Mouse (Mus musculus) embryonic facial prominence, embryonic 13.5 days (tissue): ENCODE measurements around the gene Efna5. TPM values are rescaled to one million over a fixed set of nuclear protein-coding genes. Genes with fewer than 3 reads are reported as not detected.

ENCODE experiments used
- ATAC-seq: fragments of 200-750 bp; cut with Nextera tagmentation; 2 replicates; pipeline ENCODE4 v1.8.0; 2017; ENCODE audit warnings: low read depth; ENCODE audit not compliant: insufficient number of reproducible peaks, insufficient read depth, low FRiP score, low TSS enrichment
- H3K27ac ChIP-seq: fragments of 300-500 bp; sonication (generic); 2 replicates; pipeline ENCODE4 v1.5.1; 2015; ENCODE audit warnings: moderate library complexity, mild to moderate bottlenecking, inconsistent platforms
- H3K27me3 ChIP-seq: fragments of 300-500 bp; sonication (generic); 2 replicates; pipeline ENCODE4 v1.6.1; 2015; ENCODE audit warnings: mild to moderate bottlenecking, inconsistent platforms
- H3K36me3 ChIP-seq: fragments of 300-500 bp; sonication (generic); 2 replicates; pipeline ENCODE4 v1.6.1; 2015; ENCODE audit warnings: mild to moderate bottlenecking, inconsistent platforms
- H3K4me1 ChIP-seq: fragments of 300-500 bp; sonication (generic); 2 replicates; pipeline ENCODE4 v1.6.1; 2015; ENCODE audit warnings: inconsistent platforms
- H3K4me2 ChIP-seq: fragments of 300-500 bp; sonication (generic); 2 replicates; pipeline ENCODE4 v1.6.1; 2015; ENCODE audit warnings: moderate library complexity, mild to moderate bottlenecking, inconsistent platforms
- H3K4me3 ChIP-seq: fragments of 300-500 bp; sonication (generic); 2 replicates; pipeline ENCODE4 v1.5.1; 2015; ENCODE audit warnings: mild to moderate bottlenecking, inconsistent platforms
- H3K9ac ChIP-seq: fragments of 300-500 bp; sonication (generic); 2 replicates; pipeline ENCODE4 v1.6.1; 2015; ENCODE audit warnings: mild to moderate bottlenecking, inconsistent platforms
- H3K9me3 ChIP-seq: fragments of 300-500 bp; sonication (generic); 2 replicates; pipeline ENCODE4 v1.6.1; 2016; ENCODE audit warnings: inconsistent platforms
- WGBS: fragments of 180-500 bp; shearing (Covaris S2); methylation state at CpG from one replicate; pipeline ENCODE4 v1.1.7; 2015; ENCODE audit warnings: mixed read lengths; 5-methylcytosine and 5-hydroxymethylcytosine counted together
- polyA plus RNA-seq: library from polyadenylated mRNA; unstranded; fragments of >200 nt; fragmentation: Nextera tagmentation; extraction: Ambion mirVana; gene quantifications from 2 replicates; pipeline ENCODE4 v1.2.1, GENCODE M21; 2015

The Efna5 gene
- polyA plus RNA-seq, 1 experiment from 2014 or later, result 109 TPM

- ATAC-seq, result no peak
These were observed 221.5 kb downstream of the Efna5 start for GRCm38 (mm10) chr17:62659501-62660175.

GRCm38 (mm10) chr17:62657832-62658630, 223.1 kb downstream of the Efna5 start:
- no peak overlapping the region for H3K4me3 ChIP-seq
- 47% methylated on average over 12 of the region's 12 CpGs for WGBS

More at GRCm38 (mm10) chr17:62659501-62660175, 221.5 kb downstream of the Efna5 start:
- Histone ChIP-seq H3K4me3 (no peak overlapping the region), H3K27ac (no peak overlapping the region), H3K4me1 (peaks cover 25% of the 10 kb centered on the region), H3K27me3 (no peaks in the 10 kb centered on the region), H3K36me3 (no peaks in the 10 kb centered on the region), H3K9me3 (no peaks in the 10 kb centered on the region), H3K9ac (no peak overlapping the region), H3K4me2 (no peak overlapping the region)
- 66% methylated on average over 14 of the region's 14 CpGs for WGBS

GRCm38 (mm10) chr17:62657051-62657450, 224.1 kb downstream of the Efna5 start:
- ATAC-seq, result no peak
- Histone ChIP-seq H3K36me3 (no peaks in the 10 kb centered on the region), H3K4me1 (peaks cover 29% of the 10 kb centered on the region), H3K9ac (no peak overlapping the region), H3K27me3 (no peaks in the 10 kb centered on the region), H3K27ac (no peak overlapping the region), H3K4me3 (no peak overlapping the region), H3K4me2 (no peak overlapping the region), H3K9me3 (no peaks in the 10 kb centered on the region)
- WGBS, result 88% methylated on average over 7 of the region's 7 CpGs

More at GRCm38 (mm10) chr17:62657832-62658630, 223.1 kb downstream of the Efna5 start:
- H3K4me2 ChIP-seq, result no peak overlapping the region
- no peaks in the 10 kb centered on the region for H3K36me3 ChIP-seq
- no peak for ATAC-seq
- peaks cover 29% of the 10 kb centered on the region for H3K4me1 ChIP-seq
- no peak overlapping the region for H3K27ac ChIP-seq
- H3K9me3 ChIP-seq, result no peaks in the 10 kb centered on the region
- H3K27me3 ChIP-seq, result no peaks in the 10 kb centered on the region
- no peak overlapping the region for H3K9ac ChIP-seq

- Histone ChIP-seq H3K27ac (no peak overlapping the region), H3K4me3 (no peak overlapping the region), H3K27me3 (no peaks in the 10 kb centered on the region), H3K4me1 (peaks cover 29% of the 10 kb centered on the region), H3K36me3 (no peaks in the 10 kb centered on the region), H3K9me3 (no peaks in the 10 kb centered on the region), H3K9ac (no peak overlapping the region), H3K4me2 (no peak overlapping the region)
- ATAC-seq, result no peak
- 66% methylated on average over 7 of the region's 7 CpGs for WGBS
These were observed 224.5 kb downstream of the Efna5 start for GRCm38 (mm10) chr17:62656591-62656990.

- Histone ChIP-seq H3K4me1 (peaks cover 29% of the 10 kb centered on the region), H3K36me3 (no peaks in the 10 kb centered on the region), H3K4me2 (no peak overlapping the region), H3K27me3 (no peaks in the 10 kb centered on the region), H3K9ac (no peak overlapping the region), H3K27ac (no peak overlapping the region), H3K9me3 (no peaks in the 10 kb centered on the region), H3K4me3 (no peak overlapping the region)
- 74% methylated on average over 16 of the region's 16 CpGs for WGBS
- ATAC-seq, result no peak
These were observed 225.2 kb downstream of the Efna5 start for GRCm38 (mm10) chr17:62655819-62656355.

GRCm38 (mm10) chr17:62652451-62652850, 228.7 kb downstream of the Efna5 start:
- no peak for ATAC-seq
- WGBS, result 81% methylated on average over 6 of the region's 6 CpGs

GRCm38 (mm10) chr17:62651696-62652095, 229.4 kb downstream of the Efna5 start:
- Histone ChIP-seq H3K4me2 (no peak overlapping the region), H3K9me3 (no peaks in the 10 kb centered on the region), H3K4me3 (no peak overlapping the region), H3K27me3 (no peaks in the 10 kb centered on the region), H3K36me3 (0 out of 2 replicates have a peak, but pooled peaks cover 4% of the 10 kb centered on the region), H3K4me1 (peaks cover 7% of the 10 kb centered on the region; the same call in 1 of the 2 replicates), H3K9ac (no peak overlapping the region), H3K27ac (no peak overlapping the region)
- ATAC-seq, result no peak
- WGBS, result 89% methylated on average over 8 of the region's 8 CpGs

More at GRCm38 (mm10) chr17:62652451-62652850, 228.7 kb downstream of the Efna5 start:
- H3K9me3 ChIP-seq, result no peaks in the 10 kb centered on the region
- no peak overlapping the region for H3K4me2 ChIP-seq
- H3K27ac ChIP-seq, result no peak overlapping the region
- H3K4me3 ChIP-seq, result no peak overlapping the region
- no peaks in the 10 kb centered on the region for H3K27me3 ChIP-seq
- 0 out of 2 replicates have a peak, but pooled peaks cover 4% of the 10 kb centered on the region for H3K36me3 ChIP-seq
- peaks cover 11% of the 10 kb centered on the region; the same call in 1 of the 2 replicates for H3K4me1 ChIP-seq
- no peak overlapping the region for H3K9ac ChIP-seq

GRCm38 (mm10) chr17:62649293-62649950, 231.7 kb downstream of the Efna5 start:
- WGBS, result 88% methylated on average over 10 of the region's 10 CpGs
- Histone ChIP-seq H3K4me2 (no peak overlapping the region), H3K27ac (no peak overlapping the region), H3K36me3 (0 out of 2 replicates have a peak, but pooled peaks cover 4% of the 10 kb centered on the region), H3K9ac (no peak overlapping the region), H3K9me3 (no peaks in the 10 kb centered on the region), H3K4me3 (no peak overlapping the region), H3K27me3 (no peaks in the 10 kb centered on the region), H3K4me1 (0 out of 2 replicates have a peak, but pooled peaks cover 4% of the 10 kb centered on the region)
- ATAC-seq, result no peak

GRCm38 (mm10) chr17:62646836-62647235, 234.3 kb downstream of the Efna5 start:
- Histone ChIP-seq H3K4me2 (no peak overlapping the region), H3K4me1 (0 out of 2 replicates have a peak, but pooled peaks cover 4% of the 10 kb centered on the region), H3K27ac (no peak overlapping the region), H3K36me3 (0 out of 2 replicates have a peak, but pooled peaks cover 4% of the 10 kb centered on the region), H3K27me3 (no peaks in the 10 kb centered on the region), H3K9me3 (no peaks in the 10 kb centered on the region), H3K9ac (no peak overlapping the region), H3K4me3 (no peak overlapping the region)
- WGBS, result 90% methylated on average over 8 of the region's 8 CpGs
- no peak for ATAC-seq

- Histone ChIP-seq H3K27me3 (no peaks in the 10 kb centered on the region), H3K9ac (no peak overlapping the region), H3K9me3 (no peaks in the 10 kb centered on the region), H3K36me3 (no peaks in the 10 kb centered on the region), H3K27ac (no peak overlapping the region), H3K4me1 (0 out of 2 replicates have a peak, but pooled peaks cover 4% of the 10 kb centered on the region), H3K4me3 (no peak overlapping the region), H3K4me2 (no peak overlapping the region)
- no peak for ATAC-seq
- 74% methylated on average over 12 of the region's 12 CpGs for WGBS
These were observed 238.5 kb downstream of the Efna5 start for GRCm38 (mm10) chr17:62642447-62643145.

- Histone ChIP-seq H3K9me3 (no peaks in the 10 kb centered on the region), H3K9ac (no peak overlapping the region), H3K27me3 (no peaks in the 10 kb centered on the region), H3K4me1 (0 out of 2 replicates have a peak, but pooled peaks cover 4% of the 10 kb centered on the region), H3K27ac (no peak overlapping the region), H3K4me3 (no peak overlapping the region), H3K36me3 (no peaks in the 10 kb centered on the region), H3K4me2 (no peak overlapping the region)
- WGBS, result 83% methylated on average over 6 of the region's 6 CpGs
- no peak for ATAC-seq
These were observed 240.5 kb downstream of the Efna5 start for GRCm38 (mm10) chr17:62640654-62641053.
